Mouse (Mus musculus): ENCODE measurements around the gene Rbmy.
"Not testable (repeated sequence)": the region's sequence is repeated elsewhere in the genome, so short reads cannot be mapped to it uniquely, and the experiment has no call there.

Gene Rbmy

GRCm38 (mm10) chrY:2830380-2830779, at the start of gene Rbmy, which contains the start of gene Gm10256:
Gene Rbmy, plus strand, starts transcription at chrY:2830680.
Gene Gm10256, plus strand, starts transcription at chrY:2830699.
- in situ Hi-C loops (cut with MboI): not testable (repeated sequence)

- in situ Hi-C loops (cut with MboI): not testable (repeated sequence)
Measured at GRCm38 (mm10) chrY:2796105-2796504, 34.4 kb upstream of the Rbmy start, which contains the start of gene Gm4064. Gene Gm4064, minus strand, starts transcription at chrY:2796205.
